Mouse (Mus musculus) adrenal gland, adult 2 months (tissue): Measurements from ENCODE around the gene Phc2. TPM values are rescaled to one million over a fixed set of nuclear protein-coding genes. Genes with fewer than 3 reads are reported as not detected.
"Not testable (repeated sequence)": the region's sequence is repeated elsewhere in the genome, so short reads cannot be mapped to it uniquely, and the experiment has no call there.

Experiments used
- DNase-seq: peaks from one replicate; pipeline ENCODE4 v3.0.0; 2021
- long read RNA-seq: library from polyadenylated mRNA; stranded (forward); transcript quantifications from one replicate; pipeline ENCODE4 v2.0.0, GENCODE M21; 2021
- polyA plus RNA-seq: library from polyadenylated mRNA; depleted of rRNA; stranded (reverse); fragments of >200 nt; gene quantifications from 2 replicates; pipeline ENCODE4 v1.2.3, GENCODE M21; 2012; rRNA removed
- total RNA-seq, 2 experiments: library from RNA; stranded (reverse); gene quantifications; 2 replicates each; pipeline ENCODE4 v1.2.3; 2021

Phc2 gene
- total RNA-seq (10 to 100 TPM; 72.6 to 91.6 TPM), polyA plus RNA-seq (84.0 and 89.4 TPM in 2 replicates)
- long read RNA-seq, transcript Phc2-202 (7 exons, 2,535 nt) = major isoform, 76 of 121 reads
- long read RNA-seq, partial matches to known transcripts = 6 of 121 reads
- long read RNA-seq, other reads (novel, unspliced or antisense) = 37 of 121 reads

DNA sequence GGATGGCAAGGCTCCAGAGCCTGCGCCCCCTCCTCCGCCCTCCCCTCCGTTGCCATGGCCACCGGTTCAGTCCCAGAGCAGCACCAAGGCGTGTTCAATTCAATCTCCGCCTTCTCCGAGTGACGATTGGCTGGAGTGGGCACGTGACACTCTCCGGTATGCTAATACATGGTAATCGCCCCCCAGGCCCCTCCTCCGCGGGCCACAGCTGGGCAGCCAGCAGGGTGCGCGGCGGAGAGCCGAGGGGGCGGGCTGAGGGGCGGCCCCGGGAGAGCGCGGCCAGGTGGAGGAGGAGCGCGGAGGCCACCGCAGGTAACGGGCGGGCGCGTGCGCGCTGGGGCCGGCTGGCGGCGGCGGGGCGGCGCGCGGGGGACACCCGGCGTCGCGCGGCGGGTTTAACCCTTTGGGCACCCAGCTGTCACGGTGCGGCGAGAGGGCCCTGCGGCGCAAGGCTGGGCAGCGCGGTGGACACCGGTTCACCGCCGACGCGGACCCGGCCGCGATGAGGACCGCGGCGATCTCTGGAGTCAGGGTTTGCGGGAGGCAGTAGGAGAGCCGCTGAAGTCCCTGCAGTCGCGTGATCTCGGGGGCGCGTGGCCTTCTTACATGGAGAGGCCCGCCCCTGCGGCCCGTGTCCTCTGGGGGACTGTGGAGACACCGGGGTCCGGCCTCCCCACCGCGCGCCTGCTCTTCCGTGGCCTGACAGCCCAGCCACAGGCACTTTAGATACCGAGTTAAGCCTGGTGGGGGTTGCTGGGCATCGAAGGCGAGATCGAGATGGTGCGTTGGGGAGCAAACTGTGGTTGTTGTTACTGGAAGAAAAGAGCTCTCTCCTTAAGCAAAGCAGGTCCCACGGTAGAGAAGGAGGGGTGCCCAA is at the start of gene Phc2:
Gene Phc2, plus strand, starts transcription at position 198 of the 877 bp plus-strand sequence.
- DNase-seq = peak; percentile 96

DNA sequence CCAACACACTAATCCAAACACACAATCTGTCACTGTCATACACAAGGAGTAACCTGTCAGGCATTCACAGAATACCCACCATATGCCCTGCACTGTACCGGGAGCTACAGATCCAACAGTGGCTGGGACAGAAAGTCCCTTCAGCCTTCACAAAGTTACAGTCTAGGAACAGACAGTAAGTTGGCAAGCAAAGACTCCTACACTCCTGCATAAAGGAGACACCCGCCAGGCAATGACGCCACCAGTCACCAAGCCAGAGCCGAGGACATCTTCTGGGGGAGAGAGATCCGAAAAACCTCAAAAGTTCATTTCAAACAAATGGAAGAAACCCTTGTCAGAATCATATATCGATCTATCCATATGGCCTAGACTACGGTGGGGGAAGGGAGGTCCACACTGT is 47.9 kb upstream of the Phc2 start:
- DNase-seq = no peak

DNA sequence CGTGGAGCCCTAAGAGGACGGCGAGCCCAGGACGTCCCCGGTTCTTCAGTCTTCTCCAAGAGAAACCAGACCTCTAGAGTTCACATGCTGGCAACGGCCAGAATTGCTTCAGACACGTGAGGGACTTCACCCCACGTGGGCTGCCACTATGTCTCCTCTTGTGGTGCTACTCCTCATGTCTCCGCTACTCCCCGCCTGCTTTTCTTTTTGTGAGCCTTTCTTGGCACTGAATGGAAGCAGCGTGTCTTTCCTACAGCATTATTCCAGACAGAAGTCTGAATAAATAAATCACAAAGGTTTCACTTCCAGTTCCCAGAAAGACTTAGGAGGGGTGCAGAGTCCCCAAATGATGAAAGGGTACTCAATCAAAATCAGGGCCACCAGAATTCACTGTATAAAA is 46.8 kb upstream of the Phc2 start:
- DNase-seq = no peak

DNA sequence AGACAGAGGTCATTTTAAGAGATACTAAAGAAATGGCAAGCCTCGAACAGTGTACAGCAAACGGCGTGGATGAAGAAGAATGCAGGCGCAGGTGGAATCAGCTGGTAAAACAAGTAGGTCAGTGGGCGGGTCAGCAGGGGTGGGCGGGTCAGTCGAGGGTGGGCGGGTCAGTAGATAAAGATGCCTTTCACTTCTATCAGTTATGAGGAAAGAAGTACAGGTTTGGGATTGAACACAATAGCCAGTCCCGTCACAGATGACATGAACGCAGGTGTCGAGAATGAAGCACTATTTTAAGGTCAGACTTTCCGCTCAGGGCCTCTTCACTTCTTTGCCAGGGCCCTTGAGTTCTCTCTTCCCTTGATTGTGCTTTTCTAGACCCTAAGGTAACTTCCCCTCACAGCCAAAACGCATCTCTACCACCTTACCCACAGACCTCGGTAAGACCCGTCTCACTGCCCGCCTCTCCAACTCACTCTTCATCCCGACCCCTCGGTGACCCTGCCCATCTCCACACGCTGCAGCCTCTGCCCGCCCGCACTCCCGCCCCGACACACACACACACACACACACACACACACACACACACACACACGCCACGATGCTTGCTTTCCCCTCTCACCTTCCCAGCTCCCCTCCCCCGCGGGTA is 45.1 kb upstream of the Phc2 start:
- DNase-seq = peak; percentile 34

DNA sequence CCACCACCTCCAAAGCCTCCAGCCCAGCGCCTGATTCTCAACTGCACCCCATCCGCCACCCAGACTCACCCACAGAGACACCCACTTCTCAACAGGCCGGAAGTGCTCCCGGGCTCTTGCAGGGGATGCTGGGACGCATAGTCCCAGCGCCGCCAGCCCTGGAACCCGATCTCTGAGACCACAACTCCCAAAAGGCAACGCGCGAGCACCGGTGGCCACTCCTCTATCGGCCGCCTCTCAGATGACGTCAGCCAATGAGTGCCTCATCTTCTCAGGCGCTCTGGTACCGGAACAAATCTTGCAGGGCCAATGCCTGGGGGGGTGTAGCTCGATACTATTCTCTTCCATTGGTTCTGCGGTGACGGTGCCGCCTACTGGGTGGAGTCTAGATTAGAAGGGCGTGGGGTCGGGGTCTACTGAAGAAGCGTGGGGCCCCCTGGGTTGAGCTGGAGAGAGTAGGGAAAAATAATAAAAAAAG is 44.5 kb upstream of the Phc2 start, which contains the start of gene Zscan20:
Gene Zscan20, minus strand, starts transcription at position 174 of the 478 bp plus-strand sequence.
- DNase-seq = peak; percentile 98

DNA sequence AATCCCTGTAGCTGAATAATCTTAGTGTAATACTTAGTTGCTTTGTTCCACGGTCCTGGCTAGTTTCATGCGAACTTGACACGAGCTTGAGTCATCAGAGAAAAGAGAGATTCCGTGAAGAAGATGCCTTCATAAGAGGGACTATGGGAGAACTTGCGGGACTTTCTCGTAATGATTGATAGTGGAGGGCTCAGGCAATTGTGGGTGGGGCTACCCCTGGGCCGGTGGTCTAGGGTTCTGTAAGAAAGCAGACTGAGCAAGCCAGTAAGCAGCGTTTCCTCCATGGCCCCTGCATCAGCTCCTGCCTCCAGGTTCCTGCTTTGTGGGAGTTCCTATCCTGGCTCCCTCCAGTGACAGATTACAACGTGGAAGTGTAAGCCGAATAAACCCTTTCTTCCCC is 43.8 kb upstream of the Phc2 start:
- no peak for DNase-seq

DNA sequence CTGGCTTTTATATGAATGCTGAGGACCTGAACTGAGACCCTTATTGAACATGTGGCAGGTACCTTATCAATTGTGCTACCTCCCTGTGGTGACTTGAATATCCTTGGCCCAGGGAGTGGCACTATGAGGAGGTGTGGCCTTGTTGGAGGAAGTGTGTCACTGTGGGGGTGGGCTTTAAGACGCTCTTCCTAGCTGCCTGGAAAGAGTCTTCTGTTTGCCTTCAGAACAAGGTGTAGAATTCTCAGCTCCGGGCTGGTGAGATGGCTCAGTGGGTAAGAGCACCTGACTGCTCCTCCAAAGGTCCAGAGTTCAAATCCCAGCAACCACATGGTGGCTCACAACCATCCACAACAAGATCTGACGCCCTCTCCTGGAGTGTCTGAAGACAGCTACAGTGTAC is 42.8 kb upstream of the Phc2 start:
- not testable (repeated sequence) for DNase-seq

DNA sequence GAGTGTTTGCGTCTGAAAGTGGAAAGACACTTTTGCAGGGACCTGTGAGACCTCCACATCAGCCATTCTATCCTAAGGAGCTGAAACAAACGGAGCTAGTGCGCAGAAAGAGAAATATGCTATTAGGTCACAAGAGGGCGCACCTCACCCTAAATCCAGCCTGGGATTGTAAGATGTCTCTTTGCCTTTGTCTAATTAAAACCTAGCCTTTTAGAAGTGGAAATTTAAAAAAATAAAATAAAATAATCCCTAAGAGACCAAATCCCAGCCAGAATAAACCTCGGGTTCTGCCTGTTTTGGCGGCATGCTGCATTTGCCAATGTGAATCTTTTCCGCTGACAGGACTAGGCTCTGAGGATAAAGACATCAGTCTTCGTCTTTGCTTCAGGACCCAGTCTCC is 41.2 kb upstream of the Phc2 start:
- DNase-seq = peak; percentile 34

DNA sequence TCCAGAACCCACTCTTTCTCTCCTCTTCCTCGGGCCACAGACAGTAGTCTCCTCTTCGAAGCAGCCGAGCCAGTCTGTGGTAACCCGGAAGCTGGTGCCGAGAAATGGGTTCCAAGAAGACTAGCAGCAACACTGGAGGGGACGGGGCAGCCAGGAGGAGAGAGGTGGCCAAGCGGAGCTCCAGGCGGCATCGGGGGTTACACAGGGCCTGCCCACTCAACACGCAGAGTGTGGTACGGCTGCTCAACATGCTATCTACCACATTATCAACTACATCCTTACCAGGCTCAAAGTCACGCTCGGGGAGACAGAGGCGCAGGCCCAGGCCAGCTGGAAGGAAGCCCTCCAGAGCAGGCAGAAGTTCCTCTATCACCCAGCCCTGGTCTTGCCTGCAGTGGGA is 38.7 kb upstream of the Phc2 start:
- DNase-seq = no peak

DNA sequence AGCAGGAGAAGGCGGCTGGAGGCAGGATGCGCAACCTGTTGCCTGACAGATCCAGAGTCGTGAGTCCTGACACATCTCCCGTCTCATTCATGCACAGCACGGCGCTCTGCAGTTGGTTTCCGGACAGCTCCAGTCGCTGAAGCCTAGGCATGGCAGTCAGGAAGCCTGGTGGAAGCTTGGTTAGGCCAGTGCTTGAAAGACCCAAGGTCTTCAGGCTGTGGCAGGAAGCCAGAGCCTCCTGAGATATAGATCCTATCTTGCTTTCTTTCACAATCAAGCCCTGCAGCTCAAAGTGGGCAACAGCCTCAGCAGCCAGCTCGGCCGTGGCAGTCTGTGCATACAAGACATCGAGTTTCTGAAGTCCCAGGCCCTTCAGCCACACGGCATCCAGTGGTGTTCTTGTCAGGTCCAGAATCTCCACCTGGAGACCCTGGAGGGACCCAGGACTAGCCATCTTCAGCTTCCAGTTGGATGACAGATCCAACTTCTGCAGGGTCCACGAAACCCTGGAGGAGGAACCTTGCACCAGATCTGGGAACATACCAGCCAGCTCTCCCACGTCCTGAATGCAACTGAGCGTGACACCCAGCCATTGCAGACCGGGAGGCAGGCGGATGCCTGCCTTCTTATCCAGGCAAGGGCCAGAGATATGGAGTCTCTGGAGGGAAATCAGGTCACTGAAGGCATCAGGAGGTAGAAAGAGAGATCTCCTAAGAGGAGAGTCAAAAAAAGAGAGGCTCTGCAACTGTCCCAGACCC is 37.0 kb upstream of the Phc2 start:
- DNase-seq = no peak

DNA sequence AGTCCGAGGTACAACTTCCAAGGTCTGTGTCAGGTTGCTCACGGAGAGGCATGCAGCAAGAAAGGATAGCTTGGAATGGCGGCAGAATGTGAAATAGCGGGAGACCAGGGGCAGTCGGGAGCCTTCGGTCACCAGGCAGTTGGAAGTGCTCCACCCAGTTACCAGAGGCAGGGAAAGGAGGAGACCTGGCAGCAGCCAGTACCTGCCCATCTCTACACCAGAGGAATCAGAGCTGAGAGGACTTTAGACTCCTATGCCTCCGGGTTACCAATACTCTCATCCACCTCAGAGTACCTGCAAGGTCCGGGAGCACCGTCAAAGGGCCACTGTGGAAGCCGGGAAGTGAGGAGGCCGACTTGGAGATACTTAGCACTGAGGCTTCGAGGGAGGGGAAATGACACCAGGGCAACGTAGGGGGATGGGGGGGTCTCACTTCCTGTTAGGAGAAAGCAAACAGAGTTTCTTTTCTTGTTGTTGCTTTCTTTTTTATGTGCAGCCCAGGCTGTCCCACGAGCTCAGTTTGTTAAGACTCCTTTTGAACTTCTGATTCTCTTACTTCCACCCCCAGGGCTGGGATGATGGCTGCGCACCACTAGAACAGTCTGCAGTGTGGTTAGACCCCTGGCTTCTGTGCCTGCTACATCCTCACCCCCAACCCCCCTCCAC is 36.1 kb upstream of the Phc2 start, which contains the start of gene Tlr12:
Gene Tlr12, minus strand, starts transcription at position 374 of the 666 bp plus-strand sequence.
- DNase-seq = no peak

DNA sequence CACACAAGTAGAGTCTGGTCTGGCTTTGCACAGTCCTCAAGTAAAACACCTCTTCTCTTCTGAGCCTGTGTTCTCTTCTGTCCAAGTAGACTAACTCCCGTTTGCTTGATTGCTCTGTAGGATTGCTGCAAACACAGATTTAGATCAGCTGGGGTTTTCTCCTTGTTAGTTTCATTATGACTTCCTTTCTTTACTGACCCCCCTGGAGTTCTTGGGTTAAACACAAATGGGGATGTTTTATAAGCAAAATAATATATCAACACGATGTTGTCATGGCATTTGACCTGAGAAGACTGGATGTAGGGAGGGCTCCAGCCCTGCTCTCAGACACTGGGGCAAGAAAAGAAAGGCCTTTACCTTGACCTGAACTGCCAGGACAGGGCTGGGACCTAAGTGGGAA is 35.5 kb upstream of the Phc2 start:
- DNase-seq = no peak

DNA sequence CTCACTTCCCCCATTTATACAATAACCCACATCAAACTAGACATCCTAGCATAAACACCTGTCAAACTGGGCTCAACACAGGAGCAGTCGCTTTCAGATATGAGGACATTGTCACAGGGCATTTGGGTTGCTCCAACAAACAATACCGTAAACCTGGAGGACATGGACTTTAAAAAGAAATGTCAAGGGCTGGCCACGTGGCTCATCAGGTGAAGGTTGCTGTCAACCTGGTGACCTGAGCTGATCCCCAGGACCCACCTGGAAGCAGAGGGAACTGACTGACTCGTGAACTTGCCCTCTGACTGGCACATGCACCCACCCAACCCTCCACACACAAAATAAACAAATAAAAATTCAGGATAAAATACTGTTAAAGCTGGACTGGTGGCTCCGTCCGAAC is 33.9 kb upstream of the Phc2 start:
- DNase-seq = no peak

DNA sequence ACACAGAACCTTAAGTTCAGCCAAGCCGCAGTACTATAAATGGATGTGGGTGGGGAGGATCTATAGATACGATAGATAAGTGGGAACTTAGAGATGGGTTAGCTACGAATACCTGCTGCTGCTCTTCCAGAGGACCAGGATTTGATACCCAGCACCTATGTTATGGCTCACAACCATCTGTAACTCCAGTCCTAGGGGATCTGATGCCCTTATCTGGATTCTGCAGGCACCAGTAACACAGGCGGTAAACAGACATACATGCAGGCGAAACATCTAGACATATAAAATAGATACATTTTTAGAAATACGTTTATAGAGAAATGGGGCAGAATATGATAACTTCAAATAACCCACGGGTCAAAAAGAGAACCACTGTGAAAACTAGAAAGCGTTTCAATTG is 33.4 kb upstream of the Phc2 start:
- DNase-seq = no peak

DNA sequence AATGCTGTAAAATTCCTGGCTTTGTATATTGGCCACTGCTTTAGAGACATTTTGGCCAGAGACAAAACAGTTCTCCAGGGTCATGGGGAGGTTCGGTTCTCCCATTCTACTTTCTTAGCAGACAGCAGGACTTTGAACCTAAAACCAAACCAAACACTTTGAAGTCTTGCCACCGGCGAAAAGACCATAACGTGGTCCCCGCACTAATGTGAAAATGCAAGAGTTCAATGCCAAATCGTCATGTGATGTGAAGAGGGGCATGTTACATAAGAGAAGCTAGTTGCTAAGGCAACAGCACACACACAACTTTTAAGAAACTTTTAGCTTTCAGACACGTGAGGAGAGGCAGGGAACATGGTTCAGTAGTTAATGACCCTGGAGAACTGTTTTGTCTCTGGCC is 19.1 kb upstream of the Phc2 start:
- DNase-seq = peak; percentile 38

DNA sequence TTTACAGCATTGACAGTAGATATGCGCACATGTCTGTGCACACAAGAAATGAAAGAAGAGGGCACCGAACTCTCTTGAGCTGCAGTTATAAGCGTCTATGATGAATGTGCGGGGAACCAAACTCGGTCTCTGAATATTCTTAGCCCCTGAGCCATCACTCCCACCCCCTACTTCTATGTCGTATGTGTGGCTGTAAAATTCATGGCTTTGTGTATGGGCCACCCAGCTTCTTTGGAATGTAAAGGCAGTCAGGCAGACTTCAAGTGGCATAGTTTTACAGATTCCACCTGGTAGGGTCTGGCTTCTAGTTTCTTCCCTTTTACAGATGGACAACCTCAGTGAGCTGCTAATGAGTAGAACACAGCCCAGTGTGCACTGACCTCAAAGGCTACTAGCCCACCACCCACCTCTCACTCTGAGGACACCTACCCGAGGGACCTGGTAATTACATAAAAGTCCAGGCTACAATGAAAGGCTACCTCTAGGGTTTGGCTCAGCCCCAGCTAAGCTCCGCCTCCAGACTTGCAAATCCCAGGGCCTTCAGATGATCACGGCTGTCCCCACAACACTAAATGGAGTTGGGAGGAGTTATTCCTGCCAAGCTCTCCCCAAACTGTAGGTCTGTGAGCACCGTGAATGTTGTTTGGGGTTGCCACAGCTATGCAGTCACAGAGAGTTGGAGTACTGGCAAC is 18.5 kb upstream of the Phc2 start:
- peak; percentile 41 for DNase-seq

DNA sequence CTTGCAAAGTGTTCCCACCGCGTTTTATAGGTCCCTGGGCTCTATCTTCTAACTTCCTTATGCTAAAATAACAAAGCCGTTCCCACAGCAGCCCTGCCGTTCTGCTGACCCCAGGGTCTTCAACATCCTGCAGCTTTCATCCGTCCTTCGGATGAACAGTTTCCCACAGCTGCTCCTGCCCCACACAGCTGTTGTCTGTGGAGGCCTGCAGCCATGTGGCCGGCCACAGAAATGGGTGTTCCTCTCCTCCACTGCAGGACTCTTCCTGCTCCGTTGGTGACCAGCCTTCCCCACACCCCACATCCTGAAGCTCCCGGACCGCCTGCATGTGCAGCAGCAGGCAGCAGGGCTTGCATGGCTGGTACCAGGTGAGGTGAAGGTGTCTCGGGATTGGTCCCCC is 17.3 kb upstream of the Phc2 start:
- DNase-seq = no peak

DNA sequence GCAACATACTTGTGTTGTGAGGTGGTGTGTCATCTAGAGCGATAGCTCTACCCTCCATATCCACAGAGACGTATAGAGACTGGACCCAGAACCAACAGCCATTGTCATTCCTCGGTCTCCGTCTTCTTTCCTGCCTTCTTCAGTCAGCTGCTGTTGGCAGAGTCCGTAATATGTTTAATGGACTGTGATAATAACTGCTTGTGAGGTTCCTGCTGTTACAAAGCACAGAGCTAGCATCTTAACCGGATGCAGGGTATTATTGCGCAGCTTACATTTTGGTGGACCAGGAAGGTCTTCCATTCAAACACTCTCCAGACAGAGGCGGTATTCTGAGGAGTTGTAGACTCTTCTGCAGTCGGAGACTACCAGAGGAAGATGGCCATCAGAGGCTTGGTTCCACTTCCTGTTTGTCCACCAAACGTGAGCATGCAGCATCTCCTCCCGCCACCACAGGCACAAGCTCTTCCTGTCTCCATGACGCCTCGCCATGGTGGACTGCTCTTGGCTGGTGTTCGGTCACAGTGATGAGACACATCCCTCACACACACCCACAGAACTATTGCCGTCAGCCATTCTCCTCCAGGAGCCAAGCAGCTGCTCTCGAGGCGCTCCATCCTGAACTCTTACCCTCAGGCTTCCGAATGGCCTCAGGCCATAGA is 16.1 kb upstream of the Phc2 start:
- no peak for DNase-seq

DNA sequence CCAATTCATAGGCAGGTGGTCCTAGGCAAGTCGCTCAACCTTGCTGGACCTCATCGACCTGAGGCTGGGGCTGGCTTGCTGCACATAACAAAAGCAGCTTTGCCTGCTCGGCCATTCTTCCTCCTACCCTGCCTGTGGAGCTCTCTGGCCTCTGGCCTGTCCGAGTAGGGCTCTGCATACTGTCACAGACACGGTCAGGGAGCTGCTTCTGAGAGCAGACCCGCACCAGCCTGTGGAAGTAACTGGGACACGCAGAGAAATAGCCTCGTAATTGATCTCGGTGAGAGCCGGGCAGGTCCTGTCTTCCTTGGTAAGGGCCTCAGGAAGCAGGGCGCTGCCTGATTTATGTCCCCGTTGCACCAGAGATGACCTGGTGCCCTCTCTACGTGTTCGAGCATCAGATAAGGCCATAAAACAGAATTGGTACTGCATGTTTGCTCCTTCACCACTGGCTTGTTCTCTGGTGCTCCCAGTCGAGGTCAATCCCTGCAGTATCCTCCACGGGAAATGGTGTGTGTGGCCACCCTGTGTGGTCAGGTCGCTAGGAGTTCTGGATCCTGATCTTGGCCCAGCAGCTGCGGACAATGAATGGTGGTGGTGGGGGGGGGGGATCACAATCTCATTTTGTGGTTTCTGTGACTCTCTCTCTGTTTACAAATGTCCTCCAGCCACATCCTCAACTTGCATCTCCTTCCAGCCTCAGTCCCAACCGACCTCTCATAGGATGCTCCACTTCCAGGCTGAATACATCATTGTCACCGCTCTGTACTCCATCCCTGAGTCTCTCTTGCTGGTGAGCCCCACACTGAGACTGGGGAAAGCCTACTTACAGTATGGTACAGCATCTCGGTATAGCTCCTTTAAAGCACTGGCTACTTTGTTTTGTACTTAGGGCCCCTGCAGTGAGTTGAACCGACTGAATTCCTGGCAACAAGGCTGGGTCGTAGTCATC is 12.5 kb upstream of the Phc2 start:
- no peak for DNase-seq
